Mouse (Mus musculus): ENCODE results near the gene Ankrd49.

Gene Ankrd49

GRCm38 (mm10) chr9:14784039-14785002 lies at the start of gene Ankrd49, which contains the start of gene Mre11a:
TSS of gene Ankrd49 (minus strand) at chr9:14784856.
TSS of gene Mre11a (plus strand) at chr9:14784654.
- peak; percentile 96 for DNase-seq (ENCODE audit: low spot score)

- no peak for DNase-seq (ENCODE audit: low spot score)
Observed at GRCm38 (mm10) chr9:14832046-14832445, 47.4 kb upstream of the Ankrd49 start.

- no peak for DNase-seq (ENCODE audit: low spot score)
Observed at GRCm38 (mm10) chr9:14827875-14828274, 43.2 kb upstream of the Ankrd49 start.

- no peak for DNase-seq (ENCODE audit: low spot score)
Observed at GRCm38 (mm10) chr9:14824840-14825239, 40.2 kb upstream of the Ankrd49 start.

- DNase-seq (ENCODE audit: low spot score), result no peak
Observed at GRCm38 (mm10) chr9:14821396-14821795, 36.7 kb upstream of the Ankrd49 start.

- DNase-seq (ENCODE audit: low spot score), result no peak
Observed at GRCm38 (mm10) chr9:14810111-14810510, 25.5 kb upstream of the Ankrd49 start.

GRCm38 (mm10) chr9:14806786-14807185 lies 22.1 kb upstream of the Ankrd49 start:
- no peak for DNase-seq (ENCODE audit: low spot score)

- no peak for DNase-seq (ENCODE audit: low spot score)
Observed at GRCm38 (mm10) chr9:14805714-14806113, 21.1 kb upstream of the Ankrd49 start.

- DNase-seq (ENCODE audit: low spot score), result no peak
Observed at GRCm38 (mm10) chr9:14787356-14787755, 2.7 kb upstream of the Ankrd49 start.

GRCm38 (mm10) chr9:14778341-14778740 lies 6.3 kb downstream of the Ankrd49 start:
- DNase-seq (ENCODE audit: low spot score), result no peak

- no peak for DNase-seq (ENCODE audit: low spot score)
Observed at GRCm38 (mm10) chr9:14773813-14774212, 10.8 kb downstream of the Ankrd49 start.

GRCm38 (mm10) chr9:14772074-14772473 lies 12.6 kb downstream of the Ankrd49 start:
- DNase-seq (ENCODE audit: low spot score), result no peak

- no peak for DNase-seq (ENCODE audit: low spot score)
Observed at GRCm38 (mm10) chr9:14770803-14771471, 13.7 kb downstream of the Ankrd49 start, which contains the start of gene 1700012B09Rik. TSS of gene 1700012B09Rik (minus strand) at chr9:14771030.

- DNase-seq (ENCODE audit: low spot score), result no peak
Observed at GRCm38 (mm10) chr9:14769811-14770210, 14.8 kb downstream of the Ankrd49 start.

GRCm38 (mm10) chr9:14764765-14765164 lies 19.9 kb downstream of the Ankrd49 start:
- DNase-seq (ENCODE audit: low spot score), result no peak

- no peak for DNase-seq (ENCODE audit: low spot score)
Observed at GRCm38 (mm10) chr9:14759261-14759660, 25.4 kb downstream of the Ankrd49 start.

GRCm38 (mm10) chr9:14758590-14758989 lies 26.1 kb downstream of the Ankrd49 start:
- DNase-seq (ENCODE audit: low spot score), result no peak

GRCm38 (mm10) chr9:14754469-14754868 lies 30.2 kb downstream of the Ankrd49 start:
- no peak for DNase-seq (ENCODE audit: low spot score)

- no peak for DNase-seq (ENCODE audit: low spot score)
Observed at GRCm38 (mm10) chr9:14753947-14754346, 30.7 kb downstream of the Ankrd49 start.

GRCm38 (mm10) chr9:14752001-14752522 lies 32.6 kb downstream of the Ankrd49 start, which contains the start of gene Fut4:
TSS of gene Fut4 (minus strand) at chr9:14752393.
- peak; percentile 75 for DNase-seq (ENCODE audit: low spot score)

- DNase-seq (ENCODE audit: low spot score), result peak; percentile 29
Observed at GRCm38 (mm10) chr9:14751503-14752000, 33.1 kb downstream of the Ankrd49 start.

GRCm38 (mm10) chr9:14750901-14751502 lies 33.7 kb downstream of the Ankrd49 start:
- no peak for DNase-seq (ENCODE audit: low spot score)
